In the genomic region with DNA sequence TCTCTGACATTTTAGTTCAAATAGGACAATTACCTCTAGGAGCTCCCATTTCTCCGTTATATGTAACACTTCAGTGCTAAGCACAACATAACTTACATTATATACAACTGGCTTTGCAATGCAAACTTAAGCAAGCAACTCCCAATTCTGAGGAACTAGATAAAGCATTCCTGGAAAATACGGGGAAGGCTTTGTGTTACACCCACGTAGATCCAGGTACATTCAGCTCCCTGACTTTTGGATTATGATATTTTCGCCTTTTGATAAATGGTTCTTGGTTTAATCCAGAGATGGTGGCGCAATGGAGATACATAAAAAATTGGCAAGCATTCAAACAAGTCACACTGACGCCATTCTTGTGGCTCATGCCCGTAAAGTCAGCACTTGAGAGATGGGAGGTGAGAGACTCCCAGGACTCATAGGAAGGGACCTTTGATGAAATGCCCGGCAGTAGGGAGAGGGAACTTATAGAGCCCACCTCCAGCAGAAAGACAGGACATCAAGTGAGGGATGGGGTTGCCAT, we compare ENCODE assay signal across 8 mouse cellular contexts. TPM values are rescaled to one million over a fixed set of nuclear protein-coding genes. Genes with fewer than 3 reads are reported as not detected.
DNase-seq lines count a peak whose midpoint lies in the region; ATAC-seq and TF ChIP-seq lines count a peak whose summit lies in the region.
"Had no signal": no experiment of that assay in that cellular context is flagged by ENCODE, and none has a peak within 500 bp of the region (broad histone marks: within the 10 kb centered on the region; RNA-seq: fewer than 3 reads in every experiment).

No protein-coding gene starts in this region.

- intact Hi-C loops in left cerebral cortex, adult 2 months (cut with DNase I) = loop anchor here (2.0 to 5.0 kb wide), 2 partner anchors 217 to 607 kb away; a partner anchor contains a TSS

- peaks cover 11% of the 10 kb centered on the region for H3K36me3 ChIP-seq in lung, embryonic 16.5 days (ENCODE audit: control insufficient read depth, insufficient read depth, low read length)
- H3K36me3 ChIP-seq in embryonic facial prominence, embryonic 14.5 days (ENCODE audit: control insufficient read depth, insufficient read depth, low read length) = peaks cover 14% of the 10 kb centered on the region
- 0 out of 2 replicates have a peak, but pooled peaks cover 6% of the 10 kb centered on the region for H3K36me3 ChIP-seq in intestine, postnatal 0 days (ENCODE audit: control insufficient read depth, insufficient read depth)
- peaks cover 7% of the 10 kb centered on the region; the same call in 1 of the 2 replicates for H3K36me3 ChIP-seq in stomach, embryonic 14.5 days (ENCODE audit: control insufficient read depth, insufficient read depth, low read length)

- peaks cover 8% of the 10 kb centered on the region for H3K4me1 ChIP-seq in lung, embryonic 16.5 days (replicated peaks; ENCODE audit: control insufficient read depth, insufficient read depth, low read length)
- H3K4me1 ChIP-seq in embryonic facial prominence, embryonic 14.5 days (ENCODE audit: control insufficient read depth, insufficient read depth, low read length) = 0 out of 2 replicates have a peak, but pooled peaks cover 5% of the 10 kb centered on the region
- H3K4me1 ChIP-seq in intestine, postnatal 0 days (replicated peaks; ENCODE audit: control insufficient read depth, insufficient read depth, low read length) = no peaks in the 10 kb centered on the region
- 0 out of 2 replicates have a peak, but pooled peaks cover 4% of the 10 kb centered on the region for H3K4me1 ChIP-seq in stomach, embryonic 14.5 days (ENCODE audit: control insufficient read depth, insufficient read depth, low read length)

- ATAC-seq in lung, embryonic 16.5 days (ENCODE audit: low read depth) = no peak
- ATAC-seq in embryonic facial prominence, embryonic 14.5 days (ENCODE audit: low read depth) = no peak
- ATAC-seq in intestine, postnatal 0 days = no peak
- no peak for ATAC-seq in stomach, embryonic 14.5 days (ENCODE audit: insufficient number of reproducible peaks, insufficient read depth, low FRiP score, low read depth)
- no peak for ATAC-seq in inflammation-experienced regulatory T-cells, adult 6 months

- H3K9ac ChIP-seq in lung, embryonic 16.5 days (ENCODE audit: low read length) = peak overlapping the region; percentile 78
- peak overlapping the region; percentile 73; the same call in 1 of the 2 replicates for H3K9ac ChIP-seq in embryonic facial prominence, embryonic 14.5 days (ENCODE audit: low read depth, low read length)
- H3K9ac ChIP-seq in intestine, postnatal 0 days (ENCODE audit: low read depth, low read length) = no peak overlapping the region
- peak overlapping the region; percentile 18; the same call in 1 of the 2 replicates for H3K9ac ChIP-seq in stomach, embryonic 14.5 days (replicated peaks; ENCODE audit: low read depth, low read length)

- H3K27me3 ChIP-seq in lung, embryonic 16.5 days (ENCODE audit: control insufficient read depth, insufficient read depth, low read depth, low read length) = no peaks in the 10 kb centered on the region
- no peaks in the 10 kb centered on the region for H3K27me3 ChIP-seq in embryonic facial prominence, embryonic 14.5 days (replicated peaks; ENCODE audit: control insufficient read depth, insufficient read depth, low read length)
- no peaks in the 10 kb centered on the region for H3K27me3 ChIP-seq in intestine, postnatal 0 days (replicated peaks; ENCODE audit: control insufficient read depth, insufficient read depth, low read length)
- H3K27me3 ChIP-seq in stomach, embryonic 14.5 days (ENCODE audit: control insufficient read depth, insufficient read depth, low read length) = no peaks in the 10 kb centered on the region

- H3K4me2 ChIP-seq in lung, embryonic 16.5 days (ENCODE audit: low read depth, low read length) = peak overlapping the region; percentile 67
- peak overlapping the region; percentile 69 for H3K4me2 ChIP-seq in embryonic facial prominence, embryonic 14.5 days (ENCODE audit: low read depth, low read length)
- peak overlapping the region; percentile 70 for H3K4me2 ChIP-seq in intestine, postnatal 0 days (replicated peaks; ENCODE audit: low read depth)
- H3K4me2 ChIP-seq in stomach, embryonic 14.5 days (replicated peaks; ENCODE audit: low read depth, low read length) = peak overlapping the region; percentile 68

- no peak for TF ChIP-seq CTCF in intestine, postnatal 0 days (IDR thresholded peaks at IDR 0.05; ENCODE audit: low read depth)
- no peak for TF ChIP-seq CTCF in left cerebral cortex, adult 2 months (IDR thresholded peaks at IDR 0.05)

- H3K9me3 ChIP-seq in lung, embryonic 16.5 days (ENCODE audit: control insufficient read depth, low read length) = no peaks in the 10 kb centered on the region
- H3K9me3 ChIP-seq in embryonic facial prominence, embryonic 14.5 days (ENCODE audit: control insufficient read depth, low read length) = no peaks in the 10 kb centered on the region
- no peaks in the 10 kb centered on the region for H3K9me3 ChIP-seq in intestine, postnatal 0 days (ENCODE audit: control insufficient read depth)
- no peaks in the 10 kb centered on the region for H3K9me3 ChIP-seq in stomach, embryonic 14.5 days (ENCODE audit: control insufficient read depth, low read depth, low read length)

- DNase-seq in lung, postnatal 25 days (ENCODE audit: low spot score) = no peak
- no peak for DNase-seq in embryonic facial prominence, embryonic 14.5 days (ENCODE audit: low spot score)
- DNase-seq in left cerebral cortex, adult 2 months (ENCODE audit: extremely low spot score in 1 of 2, low spot score in 2 of 2) = no peak
- DNase-seq: lung, postnatal 10 days had no signal

- 54% methylated on average over 8 of the region's 8 CpGs for WGBS in lung, embryonic 16.5 days
- WGBS in embryonic facial prominence, embryonic 14.5 days = 83% methylated on average over 8 of the region's 8 CpGs
- WGBS in intestine, postnatal 0 days = 73% methylated on average over 8 of the region's 8 CpGs
- 81% methylated on average over 8 of the region's 8 CpGs for WGBS in stomach, embryonic 14.5 days

- H3K4me3 ChIP-seq in lung, embryonic 16.5 days (ENCODE audit: low read length) = peak overlapping the region; percentile 83
- H3K4me3 ChIP-seq in embryonic facial prominence, embryonic 14.5 days (ENCODE audit: low read depth, low read length) = peak overlapping the region; percentile 63
- H3K4me3 ChIP-seq in intestine, postnatal 0 days (ENCODE audit: low read depth, low read length) = 0 out of 2 replicates have a peak overlapping the region, but pooled peaks have one; percentile 78
- H3K4me3 ChIP-seq in stomach, embryonic 14.5 days (ENCODE audit: low read depth, low read length) = peak overlapping the region; percentile 61
- H3K4me3 ChIP-seq in left cerebral cortex, adult 2 months = no peak overlapping the region

- H3K27ac ChIP-seq in lung, embryonic 16.5 days (ENCODE audit: low read length) = no peak overlapping the region
- no peak overlapping the region for H3K27ac ChIP-seq in embryonic facial prominence, embryonic 14.5 days (replicated peaks; ENCODE audit: low read depth, low read length)
- no peak overlapping the region for H3K27ac ChIP-seq in intestine, postnatal 0 days (ENCODE audit: low read depth, low read length)
- H3K27ac ChIP-seq in stomach, embryonic 14.5 days (ENCODE audit: low read length) = no peak overlapping the region
- no peak overlapping the region for H3K27ac ChIP-seq in left cerebral cortex, adult 2 months

RNA-seq across cellular contexts. Expression of a gene that starts 1.2 kb away (rescaled TPM):
- polyA plus RNA-seq in lung, embryonic 16.5 days (2015; fragmentation: Nextera tagmentation; extraction: Ambion mirVana) = 64.7 and 67.0 TPM in 2 replicates
- polyA plus RNA-seq in embryonic facial prominence, embryonic 14.5 days (2014; fragmentation: Nextera tagmentation; extraction: Ambion mirVana) = 41.1 and 48.7 TPM in 2 replicates
- polyA plus RNA-seq in intestine, postnatal 0 days (2015; fragmentation: Nextera tagmentation; extraction: Ambion mirVana) = 11.0 and 13.0 TPM in 2 replicates
- polyA plus RNA-seq in stomach, embryonic 14.5 days (2014; fragmentation: Nextera tagmentation; extraction: Ambion mirVana) = 52.0 and 53.0 TPM in 2 replicates
- 10 to 100 TPM in 1 of 3 experiments, 1 to 10 TPM in 2; 4.3 to 46.6 (median 4.6) TPM for polyA plus RNA-seq in inflammation-experienced regulatory T-cells, adult 6 months (2017; shearing (Covaris generic))
- 1 to 10 TPM; 1.4 to 1.5 TPM for total RNA-seq in left cerebral cortex, adult 2 months (2021)
